ENCODE assay signal across 17 mouse cellular contexts in the genomic region with DNA sequence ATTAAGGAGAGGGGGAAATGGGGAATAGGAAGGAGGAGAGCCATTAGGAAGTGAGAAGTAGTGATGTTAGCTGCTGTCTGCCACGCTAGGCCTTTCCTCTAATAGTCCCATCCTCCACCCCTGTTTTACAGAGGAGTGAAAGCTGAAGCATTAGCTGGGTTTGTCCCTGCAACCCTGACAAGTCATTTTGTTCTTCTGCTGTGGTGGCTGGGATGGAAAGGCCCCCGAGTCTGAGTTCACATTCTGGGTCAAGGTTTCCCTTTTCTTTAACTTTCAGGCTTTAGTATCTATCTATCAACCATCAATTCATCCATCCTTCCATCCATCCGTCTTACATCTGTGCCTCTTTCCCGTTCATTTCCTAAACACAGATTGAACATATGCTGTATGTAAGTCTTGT.
"Had no signal": no experiment of that assay in that cellular context is flagged by ENCODE, and none has a peak within 500 bp of the region (broad histone marks: within the 10 kb centered on the region; RNA-seq: fewer than 3 reads in every experiment).

No protein-coding gene starts in this region.

- H3K4me1 ChIP-seq: midbrain, embryonic 15.5 days had no signal

- H3K27ac ChIP-seq: lung, embryonic 15.5 days; macrophage; midbrain, embryonic 13.5 days; midbrain, embryonic 15.5 days; neural tube, embryonic 12.5 days; stomach, embryonic 15.5 days; stomach, postnatal 0 days had no signal

- H3K36me3 ChIP-seq: lung, embryonic 15.5 days; stomach, embryonic 15.5 days had no signal

- H3K9me3 ChIP-seq: lung, embryonic 15.5 days; megakaryocyte, embryonic 14.5 days; midbrain, embryonic 13.5 days; midbrain, embryonic 15.5 days; stomach, embryonic 15.5 days had no signal

- H3K27me3 ChIP-seq: lung, embryonic 15.5 days; megakaryocyte, embryonic 14.5 days; midbrain, embryonic 13.5 days; midbrain, embryonic 15.5 days; neural tube, embryonic 12.5 days; stomach, embryonic 15.5 days had no signal

- H3K4me2 ChIP-seq: lung, embryonic 15.5 days; midbrain, embryonic 11.5 days; midbrain, embryonic 13.5 days; midbrain, embryonic 15.5 days; neural tube, embryonic 12.5 days; stomach, embryonic 15.5 days had no signal

- H3K9ac ChIP-seq: lung, embryonic 15.5 days; midbrain, embryonic 13.5 days; midbrain, embryonic 15.5 days; neural tube, embryonic 12.5 days; stomach, embryonic 15.5 days had no signal

- DNase-seq: lung, adult 2 months; lung, postnatal 14 days; lung, postnatal 36 days; right cerebral cortex, postnatal 14 days; thymus, adult 2 months; thymus, postnatal 25 days; thymus, postnatal 4 days had no signal

- H3K4me3 ChIP-seq: lung, embryonic 15.5 days; midbrain, embryonic 13.5 days; midbrain, embryonic 15.5 days; neural tube, embryonic 12.5 days; stomach, embryonic 15.5 days had no signal

- ATAC-seq: lung, postnatal 0 days; midbrain, embryonic 13.5 days; midbrain, embryonic 15.5 days had no signal
